Mouse (Mus musculus): ENCODE data around the gene Reg3g. TPM values are rescaled to one million over a fixed set of nuclear protein-coding genes. Genes with fewer than 3 reads are reported as not detected.

Gene Reg3g
- polyA plus RNA-seq (2015; fragmentation: Nextera tagmentation; extraction: Ambion mirVana) = 1.5 and 2.8 TPM in 2 replicates

DNA sequence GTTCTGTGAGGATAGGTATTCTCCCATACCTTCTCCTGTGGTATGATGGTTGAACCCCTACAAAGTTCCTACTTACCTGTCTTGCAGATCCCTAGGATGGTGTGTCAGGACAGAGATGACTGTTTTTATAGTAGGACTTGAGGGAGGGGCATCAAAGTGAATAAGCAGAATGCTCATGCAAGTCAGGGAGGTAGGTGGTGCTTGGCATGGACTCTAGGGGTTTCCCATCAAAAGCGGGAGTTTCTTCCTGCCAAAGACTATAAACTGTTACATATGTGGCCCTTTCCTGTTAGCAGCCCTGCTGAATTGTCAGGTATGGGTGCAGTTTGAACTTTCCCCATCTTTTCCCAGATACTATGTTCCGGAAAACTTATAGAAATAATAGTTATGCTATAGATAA is at the start of gene Reg3g:
Gene Reg3g, minus strand, starts transcription at position 101 of the 400 bp plus-strand sequence.
- Histone ChIP-seq H3K27ac (no peak within 1 kb of the TSS), H3K4me2 (no peak within 1 kb of the TSS), H3K9ac (no peak within 1 kb of the TSS), H3K4me1 (no peaks in the 10 kb centered on the region), H3K36me3 (no peaks in the 10 kb centered on the region), H3K4me3 (replicated peaks) (no peak within 1 kb of the TSS), H3K27me3 (replicated peaks) (no peaks in the 10 kb centered on the region), H3K9me3 (no peaks in the 10 kb centered on the region)
- ATAC-seq (ENCODE audit: insufficient read depth, low FRiP score, low read depth) = 0 out of 2 replicates have a peak, but pooled peaks have one; percentile 35
- WGBS = 76% methylated on average over 2 of the region's 2 CpGs

DNA sequence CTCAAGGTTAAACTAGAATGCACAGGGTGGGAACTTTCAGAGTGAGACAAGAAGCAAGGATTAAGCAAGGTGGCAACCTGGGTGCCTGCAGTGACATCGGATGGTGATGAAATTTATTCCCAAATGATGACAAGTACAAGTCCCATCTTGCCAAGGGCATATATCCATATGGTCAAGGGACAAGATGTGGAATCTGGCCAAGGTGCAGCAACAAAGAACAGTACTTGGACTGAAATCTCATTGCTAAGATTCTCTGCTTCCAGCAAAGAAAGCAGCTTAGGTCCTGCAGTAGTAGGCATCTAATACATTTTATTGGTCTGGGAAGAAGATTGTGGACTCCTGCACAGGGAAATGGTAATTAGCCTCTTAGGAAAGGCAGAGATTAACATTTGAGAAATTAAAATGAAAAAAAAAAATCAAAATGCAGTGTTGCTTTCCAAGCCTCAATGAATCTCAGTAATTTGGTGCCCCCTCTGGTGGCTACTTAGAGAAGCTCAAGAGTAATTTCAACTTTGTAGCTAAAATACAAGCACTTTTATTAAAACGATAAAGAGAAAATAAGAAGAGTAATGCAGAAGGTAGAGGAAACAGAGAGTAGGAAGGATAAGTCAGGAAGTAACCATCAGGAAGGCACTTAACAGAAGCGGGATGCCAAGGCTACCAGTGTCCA is 47.2 kb upstream of the Reg3g start:
- ATAC-seq (ENCODE audit: insufficient read depth, low FRiP score, low read depth) = no peak
- Histone ChIP-seq H3K9ac (no peak overlapping the region), H3K9me3 (no peaks in the 10 kb centered on the region), H3K4me2 (no peak overlapping the region), H3K4me3 (replicated peaks) (no peak overlapping the region), H3K36me3 (no peaks in the 10 kb centered on the region), H3K4me1 (no peaks in the 10 kb centered on the region), H3K27me3 (replicated peaks) (no peaks in the 10 kb centered on the region), H3K27ac (no peak overlapping the region)
- 64% methylated on average over 3 of the region's 3 CpGs for WGBS

- H3K9me3 ChIP-seq = no peaks in the 10 kb centered on the region
- 9% methylated on average over 3 of the region's 3 CpGs for WGBS
- H3K9ac ChIP-seq = no peak overlapping the region
- 0 out of 2 replicates have a peak, but pooled peaks have one; percentile 43 for ATAC-seq (ENCODE audit: insufficient read depth, low FRiP score, low read depth)
- no peaks in the 10 kb centered on the region for H3K36me3 ChIP-seq
- H3K4me3 ChIP-seq (replicated peaks) = no peak overlapping the region
- H3K4me2 ChIP-seq = no peak overlapping the region
- no peaks in the 10 kb centered on the region for H3K27me3 ChIP-seq (replicated peaks)
- H3K4me1 ChIP-seq = no peaks in the 10 kb centered on the region
- H3K27ac ChIP-seq = no peak overlapping the region
These were observed 44.2 kb upstream of the Reg3g start for GRCm38 (mm10) chr6:78512833-78513232.

- no peaks in the 10 kb centered on the region for H3K4me1 ChIP-seq
- no peak overlapping the region for H3K4me2 ChIP-seq
- no peaks in the 10 kb centered on the region for H3K27me3 ChIP-seq (replicated peaks)
- no peak overlapping the region for H3K9ac ChIP-seq
- no peak for ATAC-seq (ENCODE audit: insufficient read depth, low FRiP score, low read depth)
- H3K27ac ChIP-seq = no peak overlapping the region
- no peaks in the 10 kb centered on the region for H3K9me3 ChIP-seq
- WGBS = 56% methylated on average over 3 of the region's 3 CpGs
- H3K4me3 ChIP-seq (replicated peaks) = no peak overlapping the region
- no peaks in the 10 kb centered on the region for H3K36me3 ChIP-seq
These were observed 41.7 kb upstream of the Reg3g start for GRCm38 (mm10) chr6:78510173-78510900.

GRCm38 (mm10) chr6:78505745-78506144 is 37.1 kb upstream of the Reg3g start:
- WGBS = 68% methylated on average over 3 of the region's 3 CpGs
- no peak for ATAC-seq (ENCODE audit: insufficient read depth, low FRiP score, low read depth)
- H3K4me2 ChIP-seq = no peak overlapping the region
- H3K27ac ChIP-seq = no peak overlapping the region
- H3K4me1 ChIP-seq = no peaks in the 10 kb centered on the region
- H3K9me3 ChIP-seq = no peaks in the 10 kb centered on the region
- no peaks in the 10 kb centered on the region for H3K27me3 ChIP-seq (replicated peaks)
- no peaks in the 10 kb centered on the region for H3K36me3 ChIP-seq
- H3K4me3 ChIP-seq (replicated peaks) = no peak overlapping the region
- H3K9ac ChIP-seq = no peak overlapping the region

DNA sequence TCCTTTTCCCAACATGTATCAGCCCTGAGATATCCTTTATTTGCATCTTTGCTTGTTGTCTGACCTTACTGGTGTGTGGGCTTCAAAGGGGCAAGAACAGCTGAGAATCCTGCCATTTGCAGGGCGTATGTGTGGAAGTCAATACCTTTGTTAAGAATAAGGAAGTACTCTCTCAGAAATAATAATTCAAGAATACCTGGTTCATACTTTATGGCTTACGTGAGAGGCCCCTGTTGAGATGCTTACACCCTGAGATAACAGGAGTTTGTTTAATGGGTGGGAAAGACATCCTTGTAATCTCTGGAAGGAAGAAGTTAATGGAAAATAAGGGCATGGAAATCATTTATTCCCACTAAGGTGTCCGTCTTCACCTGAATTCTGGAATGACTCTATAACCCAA is 26.0 kb upstream of the Reg3g start:
- H3K4me1 ChIP-seq = no peaks in the 10 kb centered on the region
- H3K9me3 ChIP-seq = no peaks in the 10 kb centered on the region
- H3K27me3 ChIP-seq (replicated peaks) = no peaks in the 10 kb centered on the region
- H3K9ac ChIP-seq = no peak overlapping the region
- H3K36me3 ChIP-seq = no peaks in the 10 kb centered on the region
- no peak overlapping the region for H3K4me3 ChIP-seq (replicated peaks)
- WGBS = 74% methylated on average over 3 of the region's 3 CpGs
- H3K27ac ChIP-seq = no peak overlapping the region
- ATAC-seq (ENCODE audit: insufficient read depth, low FRiP score, low read depth) = no peak
- no peak overlapping the region for H3K4me2 ChIP-seq

- no peaks in the 10 kb centered on the region for H3K9me3 ChIP-seq
- H3K27me3 ChIP-seq (replicated peaks) = no peaks in the 10 kb centered on the region
- no peak overlapping the region for H3K4me3 ChIP-seq (replicated peaks)
- no peak overlapping the region for H3K9ac ChIP-seq
- H3K4me2 ChIP-seq = no peak overlapping the region
- H3K36me3 ChIP-seq = no peaks in the 10 kb centered on the region
- no peak overlapping the region for H3K27ac ChIP-seq
- no peaks in the 10 kb centered on the region for H3K4me1 ChIP-seq
- no peak for ATAC-seq (ENCODE audit: insufficient read depth, low FRiP score, low read depth)
- WGBS = 60% methylated on average over 3 of the region's 3 CpGs
These were observed 615 bp upstream of the Reg3g start for GRCm38 (mm10) chr6:78469287-78469686.

DNA sequence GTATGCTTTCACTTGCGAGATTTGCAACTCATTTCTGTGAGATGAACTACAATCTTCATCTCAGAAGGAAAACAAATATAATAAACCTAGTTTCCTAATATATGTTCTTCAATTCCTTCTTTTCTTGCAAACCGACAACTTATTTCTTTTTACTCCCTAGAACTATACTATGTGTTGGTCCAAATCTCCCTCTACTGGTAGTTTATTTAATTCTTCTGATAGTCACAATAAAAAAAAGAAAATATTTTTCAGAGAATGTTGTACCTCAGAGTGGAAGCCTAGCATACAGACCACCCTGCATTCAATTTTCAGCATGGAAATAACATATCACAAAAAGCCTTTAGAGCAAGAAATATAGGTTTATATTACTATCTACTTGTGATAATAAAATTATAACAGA is 5.4 kb downstream of the Reg3g start:
- H3K27me3 ChIP-seq (replicated peaks) = no peaks in the 10 kb centered on the region
- no peak overlapping the region for H3K4me3 ChIP-seq (replicated peaks)
- WGBS = 65% methylated on average over 2 of the region's 2 CpGs
- ATAC-seq (ENCODE audit: insufficient read depth, low FRiP score, low read depth) = no peak
- no peak overlapping the region for H3K4me2 ChIP-seq
- H3K4me1 ChIP-seq = no peaks in the 10 kb centered on the region
- no peaks in the 10 kb centered on the region for H3K36me3 ChIP-seq
- no peak overlapping the region for H3K9ac ChIP-seq
- H3K9me3 ChIP-seq = no peaks in the 10 kb centered on the region
- H3K27ac ChIP-seq = no peak overlapping the region

DNA sequence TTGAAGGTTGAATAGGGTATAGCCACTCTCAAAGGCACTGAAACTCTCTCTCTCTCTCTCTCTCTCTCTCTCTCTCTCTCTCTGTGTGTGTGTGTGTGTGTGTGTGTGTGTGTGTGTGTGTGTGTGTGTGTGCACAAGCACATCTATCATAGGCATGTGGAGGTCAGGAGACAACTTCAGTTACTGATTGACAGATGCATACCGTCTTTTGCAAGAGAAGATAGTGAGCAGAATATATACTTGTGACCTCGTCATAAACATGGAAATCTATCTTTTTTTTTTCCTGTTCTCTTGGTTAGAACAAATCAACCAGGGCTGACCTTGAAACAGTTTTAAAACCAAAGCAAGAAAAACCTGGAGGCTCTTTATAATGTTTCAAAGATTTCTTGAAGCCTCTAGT is 6.3 kb downstream of the Reg3g start:
- H3K36me3 ChIP-seq = no peaks in the 10 kb centered on the region
- no peak for ATAC-seq (ENCODE audit: insufficient read depth, low FRiP score, low read depth)
- H3K4me3 ChIP-seq (replicated peaks) = no peak overlapping the region
- WGBS = 60% methylated on average over 2 of the region's 2 CpGs
- no peak overlapping the region for H3K9ac ChIP-seq
- no peaks in the 10 kb centered on the region for H3K27me3 ChIP-seq (replicated peaks)
- H3K4me2 ChIP-seq = no peak overlapping the region
- H3K9me3 ChIP-seq = no peaks in the 10 kb centered on the region
- H3K27ac ChIP-seq = no peak overlapping the region
- H3K4me1 ChIP-seq = no peaks in the 10 kb centered on the region

DNA sequence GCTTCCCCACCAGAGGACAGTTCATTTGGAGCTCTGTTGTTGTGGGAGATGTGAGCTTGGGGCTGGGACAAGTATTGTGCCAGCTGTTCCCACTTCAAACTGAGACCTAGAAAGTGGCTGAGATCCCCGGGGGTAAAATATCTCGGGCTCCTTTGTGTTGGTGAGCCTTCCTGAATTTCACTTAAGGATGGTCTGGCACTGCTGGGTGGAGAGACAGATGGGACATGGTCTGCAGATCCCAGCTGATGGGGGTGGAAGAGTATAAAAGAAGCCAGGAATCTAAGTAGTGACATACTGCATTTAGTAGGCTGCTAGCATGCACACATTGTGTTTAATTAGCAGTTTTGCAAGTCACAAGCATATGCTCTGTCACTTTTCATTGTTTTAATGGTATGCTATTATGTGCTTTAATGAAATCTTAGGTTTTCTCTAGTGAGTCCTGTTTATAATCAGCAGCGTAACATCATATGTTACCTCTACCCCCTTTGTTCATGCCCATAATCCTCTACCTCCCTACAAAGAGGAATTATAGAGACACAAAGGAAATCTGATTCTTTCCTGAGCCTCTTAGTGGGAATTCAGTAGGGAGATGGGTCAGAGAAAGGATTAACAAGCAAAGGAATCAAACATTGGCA is 8.4 kb downstream of the Reg3g start:
- WGBS = 54% methylated on average over 3 of the region's 3 CpGs
- Histone ChIP-seq H3K9ac (no peak overlapping the region), H3K27me3 (replicated peaks) (no peaks in the 10 kb centered on the region), H3K9me3 (no peaks in the 10 kb centered on the region), H3K4me1 (no peaks in the 10 kb centered on the region), H3K4me3 (replicated peaks) (no peak overlapping the region), H3K27ac (no peak overlapping the region), H3K4me2 (no peak overlapping the region), H3K36me3 (no peaks in the 10 kb centered on the region)
- ATAC-seq (ENCODE audit: insufficient read depth, low FRiP score, low read depth) = no peak

DNA sequence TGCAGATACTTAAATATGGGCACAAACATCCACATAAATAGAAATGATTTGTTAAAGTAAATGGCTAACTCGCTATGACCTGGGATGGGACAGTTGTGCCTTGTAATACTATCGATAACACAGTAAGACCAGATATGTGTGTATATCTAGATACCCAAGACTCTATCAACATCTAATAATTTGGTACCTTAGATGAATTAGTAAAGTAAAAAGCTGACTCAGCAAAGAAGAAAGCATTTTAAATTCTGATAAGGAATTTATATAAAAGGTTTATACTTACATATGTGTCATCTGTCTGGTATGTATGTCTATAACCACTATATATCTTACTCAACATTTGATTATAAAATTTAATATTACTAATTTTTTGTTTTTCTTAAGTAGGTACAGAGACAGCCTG is 15.9 kb downstream of the Reg3g start:
- H3K9ac ChIP-seq = no peak overlapping the region
- no peak for ATAC-seq (ENCODE audit: insufficient read depth, low FRiP score, low read depth)
- no peak overlapping the region for H3K4me3 ChIP-seq (replicated peaks)
- H3K36me3 ChIP-seq = no peaks in the 10 kb centered on the region
- H3K9me3 ChIP-seq = no peaks in the 10 kb centered on the region
- 82% methylated on average over 2 of the region's 2 CpGs for WGBS
- no peaks in the 10 kb centered on the region for H3K4me1 ChIP-seq
- no peak overlapping the region for H3K27ac ChIP-seq
- H3K4me2 ChIP-seq = no peak overlapping the region
- H3K27me3 ChIP-seq (replicated peaks) = no peaks in the 10 kb centered on the region

GRCm38 (mm10) chr6:78448409-78448808 is 20.3 kb downstream of the Reg3g start:
- no peak overlapping the region for H3K4me3 ChIP-seq (replicated peaks)
- no peak overlapping the region for H3K27ac ChIP-seq
- no peak overlapping the region for H3K4me2 ChIP-seq
- ATAC-seq (ENCODE audit: insufficient read depth, low FRiP score, low read depth) = no peak
- H3K27me3 ChIP-seq (replicated peaks) = no peaks in the 10 kb centered on the region
- H3K9ac ChIP-seq = no peak overlapping the region
- H3K36me3 ChIP-seq = no peaks in the 10 kb centered on the region
- no peaks in the 10 kb centered on the region for H3K4me1 ChIP-seq
- H3K9me3 ChIP-seq = no peaks in the 10 kb centered on the region

Measured in stomach, embryonic 15.5 days (tissue).